Mouse (Mus musculus): ENCODE measurements around the gene Dph2. TPM values are rescaled to one million over a fixed set of nuclear protein-coding genes. Genes with fewer than 3 reads are reported as not detected.

The Dph2 gene
- total RNA-seq, 2 experiments from 2014 or later: 3.2 to 4.4 TPM

DNA sequence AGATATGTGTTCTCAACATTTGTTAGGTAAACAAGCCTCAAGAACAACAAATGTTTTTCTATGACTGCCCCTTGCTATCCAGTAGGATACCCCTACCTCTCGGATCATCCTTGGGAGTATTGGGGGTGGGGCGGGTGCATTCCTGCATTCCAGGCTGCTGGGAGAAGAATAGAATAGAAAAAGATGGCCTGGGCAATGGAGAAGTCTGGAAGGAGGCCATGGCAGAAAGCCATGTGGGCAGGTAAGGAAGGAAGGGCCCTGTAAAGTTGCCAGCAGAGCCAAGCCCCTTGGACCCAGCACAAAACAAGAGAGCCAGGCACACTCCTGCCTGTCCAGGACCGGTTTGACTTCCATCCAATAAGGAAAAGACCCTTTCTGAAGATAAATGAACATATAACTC, 21.6 kb upstream of the Dph2 start:
- DNase-seq (ENCODE audit: low spot score): no peak
- intact Hi-C loops (cut with DNase I): loop anchor here (5.0 kb wide), 1 partner anchor 264 kb away; no protein-coding TSS in a partner anchor

DNA sequence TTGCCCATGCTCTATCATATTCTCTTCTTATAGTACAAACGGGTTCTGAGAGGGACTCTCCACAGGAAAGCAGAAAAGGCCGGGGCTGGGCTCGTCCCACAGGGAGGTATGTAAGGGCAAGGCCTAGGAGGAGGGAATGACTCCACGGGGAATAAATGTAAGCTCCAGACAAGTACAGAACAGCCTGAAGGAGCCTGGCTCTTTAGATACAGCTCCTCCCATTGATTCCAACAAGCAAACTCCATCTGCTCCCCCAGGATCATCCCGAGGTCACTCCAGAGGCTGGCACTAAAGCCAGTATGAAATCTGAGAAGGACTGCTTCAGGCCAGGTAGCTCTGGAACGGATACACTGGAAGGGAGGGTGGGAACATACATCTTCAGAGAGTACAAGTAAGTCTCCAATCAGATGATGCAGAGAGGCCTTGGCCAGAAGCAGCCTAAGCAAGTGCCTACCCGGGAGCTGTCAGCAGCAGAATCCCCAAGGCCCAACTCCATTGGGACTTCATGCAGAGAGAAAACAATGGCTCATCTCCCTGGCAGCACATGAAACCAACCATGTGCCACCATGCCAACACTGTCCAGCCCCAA, 20.9 kb upstream of the Dph2 start:
- DNase-seq (ENCODE audit: low spot score): no peak

DNA sequence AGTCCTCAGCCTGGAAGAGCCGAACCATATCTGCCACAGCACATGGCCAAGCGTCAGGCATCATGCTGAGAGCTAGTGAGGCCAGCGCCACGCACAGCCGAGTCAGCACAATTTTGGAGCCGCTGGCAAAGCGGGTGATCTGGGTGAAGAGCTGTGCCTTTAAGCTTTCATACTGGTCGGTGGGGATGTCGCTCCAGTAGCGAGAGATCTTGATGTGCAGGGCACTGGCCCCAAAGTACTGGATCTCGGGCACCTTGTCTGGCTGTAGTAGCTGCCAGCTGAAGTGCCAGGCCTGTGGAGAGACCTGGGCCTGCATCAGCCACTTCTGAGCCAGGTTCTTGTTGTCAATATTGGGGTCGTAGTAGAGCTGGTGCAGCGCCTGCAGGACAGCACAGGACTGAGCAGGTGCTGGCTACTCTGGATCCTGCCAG, 20.3 kb upstream of the Dph2 start:
- no peak for DNase-seq (ENCODE audit: low spot score)
- intact Hi-C loops (cut with DNase I): loop anchor here (5.0 kb wide), 1 partner anchor 265 kb away; no protein-coding TSS in a partner anchor

More for the DNA sequence above, 20.9 kb upstream of the Dph2 start:
- intact Hi-C loops (cut with DNase I): loop anchor here (5.0 kb wide), 1 partner anchor 265 kb away; no protein-coding TSS in a partner anchor

DNA sequence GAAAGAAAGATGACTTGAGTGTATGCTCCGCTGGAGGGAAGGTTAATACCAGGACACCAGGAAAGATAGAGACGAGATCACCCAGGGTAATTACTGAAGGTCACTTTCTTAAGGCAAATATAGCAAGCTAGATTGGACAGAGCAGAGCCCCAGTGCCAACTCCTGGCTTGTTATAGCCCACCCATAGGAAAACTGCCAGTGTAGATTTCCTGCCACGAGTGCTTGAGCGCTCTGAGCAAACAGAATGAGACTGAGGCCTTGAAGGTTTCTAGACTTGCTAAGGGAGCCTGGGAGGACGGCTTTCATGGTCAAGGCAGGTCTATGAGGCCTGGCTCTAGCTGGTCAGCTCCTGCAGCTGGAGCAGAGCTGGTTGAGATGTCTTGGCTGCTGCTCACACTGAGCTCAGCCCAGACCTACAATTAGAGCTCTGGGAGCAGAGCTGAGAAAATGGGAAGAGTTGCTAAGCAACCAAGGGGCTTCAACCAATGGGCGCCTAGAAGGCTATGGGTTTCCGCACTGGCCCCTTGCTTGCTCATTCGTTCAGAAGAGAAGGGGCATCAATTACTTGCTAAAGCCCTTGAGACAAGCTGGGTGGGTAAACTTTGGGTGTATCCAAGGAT, 17.1 kb upstream of the Dph2 start:
- DNase-seq (ENCODE audit: low spot score): no peak
- intact Hi-C loops (cut with DNase I): no loop called here

DNA sequence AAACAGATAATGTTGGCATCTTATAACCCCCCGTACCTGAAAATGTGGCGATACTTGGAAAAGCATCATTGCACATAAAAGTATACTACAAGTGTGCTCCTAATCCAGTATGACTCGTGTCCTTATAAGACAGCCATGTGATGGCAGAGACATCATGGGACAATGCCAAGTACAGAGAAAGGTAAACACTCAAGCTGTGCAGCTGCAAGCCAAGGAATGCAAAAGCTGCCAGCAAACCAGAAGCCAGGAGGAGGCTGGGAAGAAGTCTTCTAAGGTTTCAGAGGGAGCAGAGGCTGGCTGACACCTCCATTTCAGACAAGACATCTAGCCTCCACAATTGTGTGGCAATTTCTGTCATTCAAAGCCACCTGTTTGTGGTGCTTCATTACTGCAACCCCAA, 14.4 kb upstream of the Dph2 start:
- intact Hi-C loops (cut with DNase I): no loop called here
- DNase-seq (ENCODE audit: low spot score): no peak

DNA sequence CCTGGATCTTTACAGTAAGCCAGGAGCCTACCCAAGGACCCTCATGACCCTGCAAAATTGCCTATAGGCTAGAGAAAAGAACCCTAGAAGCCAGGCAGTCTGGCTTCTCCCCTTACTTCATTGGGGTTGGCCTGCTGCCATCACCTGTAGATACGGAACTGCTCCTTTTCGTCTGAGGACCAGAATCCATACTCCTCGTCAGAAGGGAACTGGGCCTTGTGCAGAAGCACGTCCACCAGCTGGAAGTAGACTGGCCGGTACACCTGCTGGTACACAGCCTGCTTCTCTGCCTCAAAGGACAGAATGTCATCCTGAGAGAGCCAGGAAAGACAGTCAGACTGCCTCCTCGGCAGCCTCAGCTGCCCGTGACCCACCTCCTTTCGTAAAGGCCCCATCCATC, 12.9 kb upstream of the Dph2 start:
- no peak for DNase-seq (ENCODE audit: low spot score)
- intact Hi-C loops (cut with DNase I): no loop called here

DNA sequence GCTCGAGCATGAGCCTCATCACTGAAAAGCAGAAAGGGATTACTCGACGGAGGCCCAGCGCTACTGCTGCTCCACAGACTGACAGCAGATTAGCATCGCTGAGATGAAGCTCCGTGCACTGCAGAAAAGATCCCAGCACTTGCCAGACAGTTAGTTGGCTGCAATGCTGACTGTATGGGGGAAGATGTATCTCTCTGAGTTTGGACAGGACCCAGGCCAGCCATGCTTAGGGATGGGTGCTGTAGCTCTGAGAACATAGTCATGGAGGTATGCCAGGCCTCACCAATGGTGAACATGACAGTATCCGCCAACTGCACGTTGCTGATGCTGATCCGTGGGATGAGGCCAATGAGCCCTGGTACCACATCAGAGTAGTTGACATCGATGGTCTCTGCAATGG, 12.3 kb upstream of the Dph2 start:
- no peak for DNase-seq (ENCODE audit: low spot score)
- intact Hi-C loops (cut with DNase I): no loop called here

DNA sequence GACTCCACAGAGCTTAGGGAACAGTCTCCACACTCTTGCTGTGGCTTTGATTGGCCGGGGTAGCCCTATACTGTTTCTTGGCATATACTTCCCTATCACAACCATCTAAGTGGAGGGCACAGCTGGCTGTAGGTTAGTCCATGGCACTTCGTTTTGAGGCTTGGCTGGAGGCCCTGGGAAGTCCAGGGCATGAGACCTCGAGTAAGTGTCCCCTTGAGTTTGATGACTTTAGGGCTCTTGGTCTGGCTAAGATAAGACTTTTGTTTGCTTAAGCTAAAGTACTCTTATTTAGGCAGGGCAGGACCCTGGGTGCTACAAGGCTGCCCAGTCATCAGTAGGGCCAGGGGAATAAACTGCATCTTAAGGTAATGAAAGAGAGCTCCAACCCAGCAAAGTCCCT, 6.3 kb upstream of the Dph2 start:
- no peak for DNase-seq (ENCODE audit: low spot score)
- intact Hi-C loops (cut with DNase I): no loop called here

DNA sequence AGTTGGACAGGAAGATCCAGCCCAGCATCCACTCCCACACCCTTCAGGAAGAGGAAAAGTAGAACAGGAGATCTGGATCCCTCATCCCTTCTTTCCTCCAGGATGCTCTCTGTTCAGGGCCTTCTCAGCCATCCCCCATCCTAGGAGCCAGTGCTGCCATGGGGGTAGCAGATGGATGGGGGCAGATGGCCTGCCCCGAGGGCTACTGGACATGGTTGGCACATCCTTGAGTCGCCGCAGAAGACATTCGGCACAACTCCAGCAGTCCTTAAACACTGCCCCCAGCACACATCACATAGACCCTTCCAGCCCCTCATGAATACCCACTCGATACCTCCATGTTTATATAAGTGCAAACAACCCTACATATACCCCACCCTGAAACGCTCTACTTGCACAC, 4.2 kb upstream of the Dph2 start:
- DNase-seq (ENCODE audit: low spot score): no peak
- intact Hi-C loops (cut with DNase I): no loop called here

DNA sequence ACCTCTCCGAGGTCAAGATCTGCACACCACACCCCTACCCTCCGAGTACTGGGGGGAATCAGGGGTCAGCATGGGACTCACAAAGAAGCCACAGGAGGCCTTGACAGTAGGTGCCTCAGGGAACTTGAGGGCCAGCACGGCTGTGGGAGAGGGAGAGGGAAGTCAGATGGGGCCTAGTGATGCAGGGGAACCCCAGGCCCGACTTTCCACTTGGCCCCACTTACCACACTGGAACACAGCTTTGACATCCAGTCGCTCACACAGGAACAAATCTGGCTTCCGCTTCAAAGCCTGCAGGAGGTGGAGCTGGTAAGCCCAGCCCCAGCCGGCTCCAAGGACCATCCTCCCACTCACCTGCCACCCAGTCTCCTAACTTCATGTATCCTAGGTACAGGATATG, 3.5 kb upstream of the Dph2 start:
- intact Hi-C loops (cut with DNase I): no loop called here
- no peak for DNase-seq (ENCODE audit: low spot score)

DNA sequence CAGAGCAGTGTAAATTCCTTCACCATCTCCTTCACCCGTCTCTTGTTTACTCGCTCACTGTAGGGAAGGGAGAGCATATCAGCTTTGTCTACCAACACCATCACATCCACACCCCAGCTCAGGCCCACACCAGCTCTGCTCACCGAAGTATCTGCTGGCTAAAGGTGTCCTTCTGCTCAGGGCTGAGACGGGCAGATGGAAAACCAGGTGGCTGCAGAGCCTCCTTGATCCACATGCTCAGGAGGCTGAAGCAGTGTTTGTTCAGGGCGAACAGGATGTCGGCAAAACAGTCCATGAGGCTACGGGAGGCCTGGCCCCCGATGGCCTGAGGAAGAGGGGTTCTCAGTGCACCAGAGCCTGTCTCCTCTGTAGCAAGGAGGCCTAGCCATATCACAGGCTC, 2.8 kb upstream of the Dph2 start:
- intact Hi-C loops (cut with DNase I): no loop called here
- no peak for DNase-seq (ENCODE audit: low spot score)

DNA sequence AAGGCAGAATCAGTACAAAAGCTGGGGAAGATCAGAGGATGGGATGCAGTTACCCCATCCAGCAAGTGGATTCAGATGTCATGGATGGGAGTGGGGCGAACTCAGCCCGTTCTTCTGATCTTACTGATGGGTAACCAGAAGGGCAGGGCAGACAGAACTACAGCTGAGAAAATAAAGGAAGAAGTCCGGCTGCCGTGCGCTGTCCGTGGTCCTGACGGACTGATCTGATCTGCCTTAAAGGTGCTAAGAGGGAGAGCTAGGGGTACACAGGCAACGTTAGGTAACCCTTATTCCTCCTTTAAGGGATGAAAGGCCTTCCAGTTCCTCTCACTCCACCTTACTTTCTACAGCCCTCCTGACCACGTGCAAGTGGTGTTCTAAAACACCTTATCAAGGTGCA, 1.5 kb upstream of the Dph2 start:
- DNase-seq (ENCODE audit: low spot score): no peak
- intact Hi-C loops (cut with DNase I): no loop called here

DNA sequence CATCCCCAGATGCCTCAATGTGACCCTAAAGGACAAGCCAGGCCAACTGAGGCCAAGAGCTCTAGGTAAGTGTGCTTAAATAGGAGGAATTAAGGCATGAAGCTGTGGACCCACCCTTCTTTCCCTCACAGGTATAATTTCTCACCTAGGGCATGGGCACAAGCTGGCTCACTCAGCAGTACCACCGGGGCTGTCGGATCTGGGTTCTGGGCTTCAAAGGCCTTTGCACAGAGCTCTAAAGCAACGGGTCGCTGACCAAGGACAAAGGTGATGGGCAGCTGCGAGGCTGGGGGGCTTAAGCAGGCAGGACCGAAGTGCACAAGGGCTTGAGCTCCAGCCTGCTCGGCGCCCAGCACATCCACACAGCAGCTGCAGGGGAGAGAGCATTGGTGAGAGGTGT, 1.1 kb downstream of the Dph2 start:
- intact Hi-C loops (cut with DNase I): no loop called here
- no peak for DNase-seq (ENCODE audit: low spot score)

DNA sequence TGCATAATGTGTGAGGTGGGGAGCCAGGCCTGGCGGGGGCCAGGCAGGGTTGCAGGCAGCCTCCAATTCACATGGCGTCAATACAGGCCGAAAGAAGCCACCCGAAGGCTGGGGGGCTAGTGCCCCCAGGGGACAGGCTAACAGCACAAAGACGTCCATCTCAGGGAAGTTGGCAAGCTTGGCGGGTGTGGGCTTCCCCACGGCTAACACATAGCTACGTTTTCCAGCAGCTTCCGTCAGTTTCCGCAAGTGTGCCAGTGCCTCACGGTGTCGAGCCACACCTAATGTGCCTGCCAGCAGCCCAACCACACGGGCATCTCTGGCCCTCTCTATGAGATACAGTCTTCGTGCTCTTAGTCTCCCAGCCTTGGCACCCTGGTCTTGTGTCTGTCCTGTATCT, 1.8 kb downstream of the Dph2 start:
- intact Hi-C loops (cut with DNase I): no loop called here
- DNase-seq (ENCODE audit: low spot score): no peak

DNA sequence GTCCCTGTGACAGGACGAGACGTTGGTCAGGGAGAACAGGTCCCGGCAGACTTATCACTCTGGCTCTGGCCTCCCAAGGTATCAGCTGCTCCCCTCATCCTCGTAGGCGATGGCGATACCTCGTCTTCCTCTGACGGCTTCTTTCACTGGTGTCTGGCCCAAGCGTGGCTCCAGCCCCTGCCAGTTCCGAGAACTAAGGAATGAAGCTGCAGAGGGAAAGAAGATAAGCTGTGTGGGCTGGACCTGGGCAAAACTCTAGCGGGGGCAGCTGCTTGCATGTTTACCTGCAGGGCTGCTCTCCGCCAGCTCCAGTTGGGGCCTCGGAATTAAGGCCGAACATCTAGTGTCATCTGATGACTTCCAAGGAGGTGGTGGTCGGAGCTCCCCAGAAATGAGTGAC, 2.4 kb downstream of the Dph2 start:
- DNase-seq (ENCODE audit: low spot score): no peak
- intact Hi-C loops (cut with DNase I): no loop called here

DNA sequence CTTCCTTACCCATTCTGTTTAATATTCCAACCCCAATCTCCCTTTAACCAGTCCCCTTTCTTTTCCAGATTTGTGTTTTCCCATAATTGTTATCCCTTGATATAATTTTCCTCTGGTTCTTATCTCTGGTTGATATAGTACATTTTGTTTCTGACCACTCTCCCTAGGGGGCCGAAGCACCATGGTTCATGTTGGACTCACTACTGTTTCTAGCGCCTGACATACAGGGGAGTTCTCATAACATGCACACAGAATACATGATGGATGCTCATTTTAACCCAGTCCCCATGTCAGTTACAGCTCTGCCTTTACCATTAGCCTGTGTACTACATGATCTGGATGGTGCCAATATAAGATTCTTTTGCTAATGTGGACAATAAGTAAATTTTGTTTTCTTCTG, 3.9 kb downstream of the Dph2 start:
- no peak for DNase-seq (ENCODE audit: low spot score)
- intact Hi-C loops (cut with DNase I): no loop called here

DNA sequence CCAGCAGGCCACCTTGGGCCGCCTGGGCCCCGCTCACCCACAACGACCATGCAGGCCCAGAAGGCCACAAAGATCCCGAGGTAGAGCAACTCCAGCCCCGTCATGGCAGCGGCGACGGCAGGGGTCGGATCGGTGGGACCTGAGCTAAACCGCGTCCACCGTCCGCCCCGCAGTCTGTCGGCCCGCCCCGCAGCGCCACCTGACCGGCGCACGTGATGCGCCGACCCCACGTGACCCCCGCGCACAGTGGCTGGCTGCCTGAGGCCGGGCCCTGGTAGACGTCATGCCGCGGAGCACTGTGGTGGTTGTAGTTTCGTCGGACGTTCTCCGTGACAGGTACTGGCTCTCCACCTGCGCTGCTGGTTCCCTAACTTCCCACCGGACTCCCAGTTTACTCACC, 4.7 kb downstream of the Dph2 start, which contains the start of gene Atp6v0b:
Atp6v0b (minus strand) TSS at position 201 of the 400 bp plus-strand sequence.
- intact Hi-C loops (cut with DNase I): no loop called here
- peak; percentile 89 for DNase-seq (ENCODE audit: low spot score)

DNA sequence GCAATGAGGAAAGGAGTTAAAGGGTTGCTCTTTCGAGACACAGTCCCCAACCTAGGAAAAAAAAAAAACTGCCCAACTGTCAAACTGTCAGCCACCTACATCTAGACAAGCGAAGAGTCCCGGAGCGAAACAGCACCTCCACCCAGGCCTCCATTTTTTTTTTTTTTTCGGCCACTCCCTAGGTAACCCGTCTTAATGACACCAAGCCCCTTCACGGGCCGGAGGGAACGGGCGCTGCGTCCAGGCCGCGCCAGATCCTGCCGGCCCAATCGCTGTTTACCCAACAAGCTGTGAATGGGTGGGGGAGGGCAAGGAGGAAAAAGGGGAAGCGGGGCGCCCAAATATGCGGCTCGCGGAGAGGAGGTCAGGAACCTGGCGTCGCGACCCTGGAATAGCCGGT, 5.2 kb downstream of the Dph2 start:
- no peak for DNase-seq (ENCODE audit: low spot score)
- intact Hi-C loops (cut with DNase I): no loop called here

DNA sequence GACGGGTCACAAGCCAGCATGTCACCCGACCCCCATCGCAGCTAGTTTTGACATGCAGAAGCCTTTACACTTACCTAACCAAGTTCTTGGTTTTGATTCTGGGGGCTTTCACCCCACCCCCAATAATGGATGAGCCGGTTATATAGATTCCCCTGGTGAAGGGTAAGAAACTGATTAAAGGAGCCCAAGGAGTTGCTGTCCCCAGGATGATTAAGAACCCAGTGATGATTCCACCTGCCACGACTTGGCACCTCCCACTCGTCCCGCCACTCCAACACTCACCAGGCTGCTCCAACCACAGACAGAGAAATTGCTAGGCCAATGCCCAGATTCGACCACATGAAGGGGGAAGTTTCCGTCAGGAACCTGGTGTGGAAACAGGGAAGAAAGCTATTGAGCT, 5.8 kb downstream of the Dph2 start:
- intact Hi-C loops (cut with DNase I): no loop called here
- DNase-seq (ENCODE audit: low spot score): no peak

DNA sequence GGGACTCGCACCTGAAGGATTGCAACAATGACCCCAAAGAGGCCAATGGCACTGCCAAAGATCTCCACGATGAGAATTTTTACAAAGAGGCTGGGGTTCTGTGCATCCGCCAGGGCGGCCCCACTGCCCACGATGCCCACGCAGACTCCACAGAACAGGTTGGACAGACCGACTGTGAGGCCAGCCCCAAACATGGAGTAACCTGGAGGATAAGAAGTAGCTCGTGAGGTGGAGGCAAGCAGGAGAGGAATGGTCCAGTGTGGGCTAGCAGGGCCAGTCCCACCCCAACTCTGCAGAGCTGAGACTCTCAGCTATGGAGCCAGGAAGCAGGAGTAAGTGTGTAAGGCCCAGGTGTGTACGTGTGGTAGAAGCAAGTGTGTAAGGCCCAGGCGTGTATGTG, 6.7 kb downstream of the Dph2 start:
- DNase-seq (ENCODE audit: low spot score): no peak
- intact Hi-C loops (cut with DNase I): no loop called here

DNA sequence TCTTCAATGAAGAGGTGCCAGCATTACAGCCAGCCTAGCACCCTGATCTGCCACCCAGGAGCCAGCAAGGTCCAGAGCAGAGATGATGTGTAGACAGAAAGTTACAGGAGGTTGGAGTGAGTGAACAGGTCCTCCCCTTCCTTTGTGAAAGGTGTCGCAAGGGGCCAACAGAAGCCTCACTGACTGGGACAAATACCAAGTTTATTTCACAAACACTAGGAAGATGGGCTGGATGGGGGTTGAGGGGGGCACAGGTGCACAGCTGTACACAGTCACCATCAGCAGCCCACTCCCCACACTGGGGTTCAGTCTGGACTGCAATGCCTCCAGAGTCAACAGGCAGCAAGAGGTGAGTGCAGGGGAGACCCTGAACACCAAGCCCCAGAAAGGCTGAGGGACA, 7.7 kb downstream of the Dph2 start:
- no peak for DNase-seq (ENCODE audit: low spot score)
- intact Hi-C loops (cut with DNase I): loop anchor here (5.0 kb wide), 1 partner anchor 198 kb away; no protein-coding TSS in a partner anchor
